Mouse (Mus musculus): ENCODE data around the gene Cox6a1. TPM values are rescaled to one million over a fixed set of nuclear protein-coding genes. Genes with fewer than 3 reads are reported as not detected.
"Not testable (repeated sequence)": the region's sequence is repeated elsewhere in the genome, so short reads cannot be mapped to it uniquely, and the experiment has no call there.

Cox6a1 gene
- polyA plus RNA-seq, 1 experiment from 2014 or later: 981 TPM

- Histone ChIP-seq H3K9me3 (replicated peaks) (no peaks in the 10 kb centered on the region), H3K4me3 (replicated peaks) (0 out of 2 replicates have a peak overlapping the region, but pooled peaks have one; percentile 6), H3K4me2 (peak overlapping the region; percentile 37), H3K27ac (peak overlapping the region; percentile 78), H3K9ac (no peak overlapping the region; the same call in 1 of the 2 replicates), H3K4me1 (peaks cover 43% of the 10 kb centered on the region), H3K36me3 (no peaks in the 10 kb centered on the region), H3K27me3 (no peaks in the 10 kb centered on the region)
- 7% methylated on average over 10 of the region's 10 CpGs for WGBS
- ATAC-seq (replicated peaks; ENCODE audit: low FRiP score): no peak; the same call in 1 of the 2 replicates
Observed at GRCm38 (mm10) chr5:115317645-115318328, 31.0 kb downstream of the Cox6a1 start.

DNA sequence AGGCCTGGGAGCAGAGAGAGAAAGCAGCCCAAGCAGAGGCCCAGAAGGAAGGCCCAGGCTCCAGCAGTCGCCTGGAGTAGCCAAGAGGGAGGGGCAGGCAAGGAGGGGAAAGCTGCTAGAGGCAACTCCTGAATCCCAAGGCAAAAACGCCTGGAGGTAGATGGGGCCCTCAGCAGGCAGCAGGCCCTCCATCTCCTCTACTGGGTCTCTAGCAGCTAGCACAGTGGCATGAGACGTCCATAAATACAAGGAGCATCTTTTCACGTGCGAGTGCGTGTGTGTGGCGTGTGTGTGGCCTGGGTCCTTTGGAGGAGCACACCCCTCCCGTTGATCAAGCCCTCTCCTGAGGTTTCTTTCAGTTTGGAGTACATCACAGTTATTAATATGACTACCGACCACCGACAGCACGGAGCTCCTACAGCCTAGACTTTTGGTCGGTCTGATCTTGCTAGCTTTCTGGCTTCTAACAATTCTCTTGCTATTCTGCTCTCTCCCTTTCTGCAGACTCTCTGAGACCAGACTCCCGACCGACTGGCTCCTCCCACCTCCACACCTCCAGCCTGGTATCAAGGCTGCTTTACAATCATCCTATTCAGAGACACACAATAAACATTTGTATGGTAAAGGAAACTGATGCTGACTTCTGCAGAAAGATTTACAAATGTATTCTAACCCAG lies 31.7 kb downstream of the Cox6a1 start:
- Histone ChIP-seq H3K4me1 (peaks cover 47% of the 10 kb centered on the region), H3K36me3 (no peaks in the 10 kb centered on the region), H3K4me3 (replicated peaks) (no peak overlapping the region), H3K9me3 (replicated peaks) (no peaks in the 10 kb centered on the region), H3K9ac (0 out of 2 replicates have a peak overlapping the region, but pooled peaks have one; percentile 3), H3K27ac (peak overlapping the region; percentile 78), H3K4me2 (peak overlapping the region; percentile 37), H3K27me3 (no peaks in the 10 kb centered on the region)
- ATAC-seq (replicated peaks; ENCODE audit: low FRiP score): no peak
- 11% methylated on average over 14 of the region's 14 CpGs for WGBS

DNA sequence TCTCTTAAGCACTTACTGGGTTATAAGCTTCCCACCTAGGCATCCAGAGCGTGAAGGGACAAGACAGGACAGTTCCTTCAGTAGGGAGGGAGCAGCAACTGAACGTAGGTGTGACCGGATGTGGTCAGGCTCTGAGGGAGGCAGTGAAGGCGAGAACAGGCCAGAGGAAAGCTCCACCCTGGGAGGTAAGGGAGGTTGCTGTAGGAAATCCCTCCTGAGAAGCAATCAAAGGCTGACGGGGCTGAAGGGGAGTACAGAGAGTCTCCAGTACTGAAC lies 35.2 kb downstream of the Cox6a1 start:
- Histone ChIP-seq H3K27ac (no peak overlapping the region), H3K9ac (no peak overlapping the region), H3K36me3 (no peaks in the 10 kb centered on the region), H3K27me3 (no peaks in the 10 kb centered on the region), H3K4me2 (no peak overlapping the region), H3K9me3 (replicated peaks) (no peaks in the 10 kb centered on the region), H3K4me1 (peaks cover 39% of the 10 kb centered on the region), H3K4me3 (replicated peaks) (no peak overlapping the region)
- WGBS: 42% methylated on average over 5 of the region's 5 CpGs
- ATAC-seq (replicated peaks; ENCODE audit: low FRiP score): no peak

DNA sequence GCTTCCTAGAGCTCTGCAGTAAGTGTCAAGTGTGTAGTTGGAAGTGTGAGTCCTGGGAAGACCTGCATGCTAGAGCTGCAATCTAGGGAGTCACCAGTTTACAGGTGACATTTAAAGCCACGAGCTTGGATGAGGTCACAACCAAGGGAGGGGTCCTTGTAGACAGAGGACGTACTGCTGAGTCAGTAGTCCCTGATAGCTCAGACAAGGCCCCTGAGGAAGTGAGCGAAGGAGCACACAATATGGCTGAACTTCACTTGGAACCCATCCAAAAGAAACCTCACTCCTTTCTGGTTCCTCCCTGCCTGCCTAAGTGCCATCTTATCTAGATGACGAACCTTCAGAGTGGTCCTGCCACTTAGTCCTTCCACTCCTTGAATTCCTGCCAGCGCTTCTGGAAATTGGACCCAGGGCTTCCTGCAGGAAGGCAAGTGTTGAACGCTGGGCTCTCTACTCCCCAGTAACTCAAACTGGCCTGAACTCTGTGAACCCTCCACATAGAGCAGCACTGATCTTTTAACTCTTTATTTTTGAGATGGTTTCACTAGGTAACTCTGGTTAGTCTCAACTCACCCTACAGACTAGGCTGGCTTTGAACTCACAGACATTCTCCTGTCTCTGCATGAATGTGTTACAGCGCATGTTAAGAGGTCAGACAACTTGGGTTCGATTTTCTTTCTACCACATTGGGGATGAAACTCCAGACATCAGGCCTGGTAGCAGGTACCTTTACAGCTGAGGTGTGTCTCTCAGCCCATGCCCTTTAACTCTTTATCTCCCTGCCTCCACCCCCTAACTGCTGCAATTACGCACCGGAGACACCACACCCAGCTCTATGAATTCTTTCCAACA lies 35.7 kb downstream of the Cox6a1 start:
- 58% methylated on average over 10 of the region's 10 CpGs for WGBS
- Histone ChIP-seq H3K4me2 (no peak overlapping the region), H3K4me3 (replicated peaks) (no peak overlapping the region), H3K9ac (no peak overlapping the region), H3K27me3 (no peaks in the 10 kb centered on the region), H3K9me3 (replicated peaks) (no peaks in the 10 kb centered on the region), H3K27ac (no peak overlapping the region), H3K4me1 (peaks cover 33% of the 10 kb centered on the region), H3K36me3 (no peaks in the 10 kb centered on the region)
- ATAC-seq (replicated peaks; ENCODE audit: low FRiP score): no peak

DNA sequence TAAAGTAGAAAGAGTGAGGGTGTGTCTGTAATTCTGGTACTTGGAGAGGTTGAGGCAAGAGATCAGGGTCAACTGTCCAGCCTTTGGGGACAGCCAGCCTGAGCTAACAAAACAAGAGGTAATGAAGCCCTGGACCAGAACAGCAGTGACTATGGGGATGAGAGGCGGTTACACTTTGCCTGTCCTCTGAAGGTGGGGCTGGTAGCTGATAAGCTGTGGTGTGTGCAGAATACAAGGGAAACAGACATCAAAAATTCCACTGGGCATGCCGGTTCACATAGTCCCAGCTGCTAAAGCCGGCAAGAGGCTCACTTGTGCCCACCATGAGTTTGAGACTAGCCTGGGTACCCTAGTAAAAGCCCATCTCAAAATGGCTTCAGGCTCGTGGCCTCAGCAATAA lies 36.4 kb downstream of the Cox6a1 start:
- no peaks in the 10 kb centered on the region for H3K27me3 ChIP-seq
- H3K9me3 ChIP-seq (replicated peaks): no peaks in the 10 kb centered on the region
- 78% methylated on average over 4 of the region's 4 CpGs for WGBS
- H3K4me2 ChIP-seq: no peak overlapping the region
- H3K36me3 ChIP-seq: no peaks in the 10 kb centered on the region
- peaks cover 26% of the 10 kb centered on the region for H3K4me1 ChIP-seq
- H3K27ac ChIP-seq: no peak overlapping the region
- no peak overlapping the region for H3K9ac ChIP-seq
- no peak for ATAC-seq (replicated peaks; ENCODE audit: low FRiP score)
- H3K4me3 ChIP-seq (replicated peaks): no peak overlapping the region

GRCm38 (mm10) chr5:115302190-115302589 lies 46.6 kb downstream of the Cox6a1 start:
- 85% methylated on average over 6 of the region's 7 CpGs for WGBS
- Histone ChIP-seq H3K36me3 (peaks cover 24% of the 10 kb centered on the region), H3K4me1 (peaks cover 35% of the 10 kb centered on the region), H3K4me2 (peak overlapping the region; percentile 71; the same call in 1 of the 2 replicates), H3K9ac (0 out of 2 replicates have a peak overlapping the region, but pooled peaks have one; percentile 59)
- not testable (repeated sequence) for H3K4me3 ChIP-seq (replicated peaks); H3K9me3 ChIP-seq (replicated peaks); H3K27ac ChIP-seq; ATAC-seq (replicated peaks; ENCODE audit: low FRiP score); H3K27me3 ChIP-seq

GRCm38 (mm10) chr5:115301615-115302014 lies 47.2 kb downstream of the Cox6a1 start:
- Histone ChIP-seq H3K4me1 (peaks cover 35% of the 10 kb centered on the region), H3K9me3 (replicated peaks) (no peaks in the 10 kb centered on the region), H3K36me3 (peaks cover 30% of the 10 kb centered on the region), H3K9ac (peak overlapping the region; percentile 59), H3K4me3 (replicated peaks) (peak overlapping the region; percentile 77), H3K4me2 (peak overlapping the region; percentile 71), H3K27me3 (no peaks in the 10 kb centered on the region), H3K27ac (peak overlapping the region; percentile 85)
- ATAC-seq (replicated peaks; ENCODE audit: low FRiP score): no peak
- 17% methylated on average over 13 of the region's 13 CpGs for WGBS

GRCm38 (mm10) chr5:115300792-115301614 lies 47.8 kb downstream of the Cox6a1 start, which contains the start of gene Dynll1:
Gene Dynll1, minus strand, starts transcription at chr5:115300999.
- under 1% methylated on average over 65 of the region's 66 CpGs for WGBS
- Histone ChIP-seq H3K9ac (peak within 1 kb of the TSS; percentile 78), H3K9me3 (replicated peaks) (no peaks in the 10 kb centered on the region), H3K27me3 (no peaks in the 10 kb centered on the region), H3K4me2 (peak within 1 kb of the TSS; percentile 71), H3K4me3 (replicated peaks) (peak within 1 kb of the TSS; percentile 77), H3K4me1 (peaks cover 38% of the 10 kb centered on the region), H3K36me3 (peaks cover 36% of the 10 kb centered on the region), H3K27ac (peak within 1 kb of the TSS; percentile 95)
- peak; percentile 97 for ATAC-seq (replicated peaks; ENCODE audit: low FRiP score)

DNA sequence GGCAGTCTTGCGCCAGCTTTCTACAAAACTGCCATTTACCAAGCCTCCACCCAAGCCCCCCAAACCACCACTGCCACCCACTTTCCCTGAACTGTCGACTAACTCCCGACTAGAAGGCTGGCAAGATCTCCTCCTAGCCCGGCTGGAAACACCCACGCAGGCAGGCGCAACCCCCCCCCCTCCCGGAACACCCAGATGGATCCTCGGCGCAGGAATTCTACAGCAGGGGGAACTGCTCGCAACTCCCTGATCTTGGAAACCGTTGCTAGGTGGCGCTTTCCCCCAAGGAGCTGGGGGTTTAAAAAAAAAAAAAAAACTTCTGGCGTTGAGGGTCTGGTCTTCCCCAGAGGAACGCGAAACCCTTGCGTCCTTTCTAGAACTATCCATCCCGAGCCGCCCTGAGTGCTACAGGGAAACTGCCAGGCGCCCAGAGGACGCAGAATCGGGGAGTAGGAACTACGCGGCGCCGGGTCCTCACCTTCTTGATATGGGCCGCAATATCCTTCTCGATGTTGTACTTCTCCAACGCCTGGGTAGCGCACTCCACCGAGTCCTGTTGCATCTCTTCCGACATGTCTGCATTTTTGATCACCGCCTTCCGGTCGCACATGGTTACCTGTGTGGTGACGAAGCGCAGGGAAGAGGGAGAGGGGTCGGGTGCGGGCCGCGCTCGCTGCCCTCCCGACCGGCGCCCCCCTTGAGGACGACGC lies 48.6 kb downstream of the Cox6a1 start:
- H3K27me3 ChIP-seq: no peaks in the 10 kb centered on the region
- peak overlapping the region; percentile 77 for H3K4me3 ChIP-seq (replicated peaks)
- peak overlapping the region; percentile 78 for H3K9ac ChIP-seq
- peaks cover 44% of the 10 kb centered on the region for H3K36me3 ChIP-seq
- H3K27ac ChIP-seq: peak overlapping the region; percentile 95
- peaks cover 38% of the 10 kb centered on the region for H3K4me1 ChIP-seq
- H3K9me3 ChIP-seq (replicated peaks): no peaks in the 10 kb centered on the region
- WGBS: under 1% methylated on average over 46 of the region's 46 CpGs
- H3K4me2 ChIP-seq: peak overlapping the region; percentile 71
- no peak; the same call in 1 of the 2 replicates for ATAC-seq (replicated peaks; ENCODE audit: low FRiP score)

DNA sequence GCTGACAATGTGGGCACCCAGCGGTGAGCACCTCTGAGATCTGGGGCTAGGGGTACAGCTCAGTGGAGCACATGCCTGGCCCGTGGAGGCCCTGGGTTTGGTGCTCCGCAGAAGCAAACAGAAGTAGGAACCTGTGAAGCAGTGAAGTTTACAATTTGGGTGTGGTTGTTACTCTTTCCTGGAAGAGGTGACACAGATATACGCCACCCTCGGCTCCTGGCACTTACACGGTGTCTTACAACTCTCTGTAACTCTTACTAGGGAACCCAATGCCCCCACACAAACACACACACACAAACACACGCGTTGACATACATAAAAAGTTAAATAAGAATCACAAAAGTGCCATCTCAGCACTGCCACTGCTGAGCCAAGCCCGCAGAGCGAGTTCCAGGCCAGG lies 52.4 kb downstream of the Cox6a1 start:
- Histone ChIP-seq H3K9me3 (replicated peaks) (no peaks in the 10 kb centered on the region), H3K4me2 (no peak overlapping the region), H3K4me1 (peaks cover 27% of the 10 kb centered on the region), H3K36me3 (peaks cover 81% of the 10 kb centered on the region), H3K4me3 (replicated peaks) (no peak overlapping the region), H3K27me3 (no peaks in the 10 kb centered on the region), H3K9ac (no peak overlapping the region), H3K27ac (0 out of 2 replicates have a peak overlapping the region, but pooled peaks have one; percentile 14)
- ATAC-seq (replicated peaks; ENCODE audit: low FRiP score): no peak
- 79% methylated on average over 10 of the region's 10 CpGs for WGBS
